26 mouse cellular contexts compared by ENCODE assay signal in genomic region chr1:60880116-60880867, GRCm38 (mm10). TPM values are rescaled to one million over a fixed set of nuclear protein-coding genes. Genes with fewer than 3 reads are reported as not detected.
DNase-seq lines count a peak whose midpoint lies in the region; ATAC-seq and TF ChIP-seq lines count a peak whose summit lies in the region.
"Had no signal": no experiment of that assay in that cellular context is flagged by ENCODE, and none has a peak within 500 bp of the region (broad histone marks: within the 10 kb centered on the region; RNA-seq: fewer than 3 reads in every experiment).

No protein-coding gene starts in this region.

- no peaks in the 10 kb centered on the region for H3K27me3 ChIP-seq in forebrain, embryonic 13.5 days
- H3K27me3 ChIP-seq in forebrain, embryonic 11.5 days (ENCODE audit: control insufficient read depth, insufficient read depth, low read length): no peaks in the 10 kb centered on the region
- no peaks in the 10 kb centered on the region for H3K27me3 ChIP-seq in midbrain, embryonic 14.5 days (ENCODE audit: control insufficient read depth, insufficient read depth, low read length)
- H3K27me3 ChIP-seq in midbrain, embryonic 10.5 days (ENCODE audit: low read depth, poor library complexity, severe bottlenecking): no peaks in the 10 kb centered on the region
- H3K27me3 ChIP-seq in thymus, adult 2 months (ENCODE audit: control insufficient read depth, insufficient read depth, low read length): no peaks in the 10 kb centered on the region
- H3K27me3 ChIP-seq: embryonic facial prominence, embryonic 15.5 days; heart, embryonic 12.5 days; hindbrain, embryonic 15.5 days; kidney, embryonic 15.5 days; limb, embryonic 12.5 days; liver, embryonic 13.5 days; lung, embryonic 15.5 days; stomach, embryonic 15.5 days had no signal

- TF ChIP-seq CTCF in thymus, adult 2 months (IDR thresholded peaks at IDR 0.05; ENCODE audit: borderline replicate concordance, control insufficient read depth, extremely low read depth, insufficient read depth, low read length, poor library complexity): no peak
- TF ChIP-seq CTCF in layer of hippocampus, adult 2 months (conservative IDR thresholded peaks at IDR 0.05): no peak

- H3K9me3 ChIP-seq in forebrain, embryonic 13.5 days (replicated peaks): no peaks in the 10 kb centered on the region
- no peaks in the 10 kb centered on the region for H3K9me3 ChIP-seq in forebrain, embryonic 11.5 days (ENCODE audit: control insufficient read depth, low read length)
- H3K9me3 ChIP-seq in midbrain, embryonic 14.5 days (ENCODE audit: control insufficient read depth, low read length): no peaks in the 10 kb centered on the region
- H3K9me3 ChIP-seq in midbrain, embryonic 10.5 days (replicated peaks): no peaks in the 10 kb centered on the region
- H3K9me3 ChIP-seq: embryonic facial prominence, embryonic 15.5 days; heart, embryonic 12.5 days; hindbrain, embryonic 15.5 days; kidney, embryonic 15.5 days; limb, embryonic 12.5 days; liver, embryonic 13.5 days; lung, embryonic 15.5 days; stomach, embryonic 15.5 days had no signal

- H3K9ac ChIP-seq in forebrain, embryonic 13.5 days: no peak overlapping the region
- H3K9ac ChIP-seq in forebrain, embryonic 11.5 days (ENCODE audit: low read length): no peak overlapping the region
- no peak overlapping the region for H3K9ac ChIP-seq in midbrain, embryonic 14.5 days (replicated peaks; ENCODE audit: low read length)
- H3K9ac ChIP-seq: embryonic facial prominence, embryonic 15.5 days; heart, embryonic 12.5 days; hindbrain, embryonic 15.5 days; kidney, embryonic 15.5 days; limb, embryonic 12.5 days; liver, embryonic 13.5 days; lung, embryonic 15.5 days; stomach, embryonic 15.5 days had no signal

- no peaks in the 10 kb centered on the region for H3K4me1 ChIP-seq in forebrain, embryonic 13.5 days
- H3K4me1 ChIP-seq in forebrain, embryonic 11.5 days (replicated peaks; ENCODE audit: control insufficient read depth, insufficient read depth, low read length): no peaks in the 10 kb centered on the region
- no peaks in the 10 kb centered on the region for H3K4me1 ChIP-seq in midbrain, embryonic 14.5 days (ENCODE audit: control insufficient read depth, insufficient read depth, low read length)
- H3K4me1 ChIP-seq in midbrain, embryonic 10.5 days: no peaks in the 10 kb centered on the region
- peaks cover 13% of the 10 kb centered on the region for H3K4me1 ChIP-seq in thymus, adult 2 months (replicated peaks; ENCODE audit: control insufficient read depth, insufficient read depth, low read length)
- H3K4me1 ChIP-seq: embryonic facial prominence, embryonic 15.5 days; heart, embryonic 12.5 days; hindbrain, embryonic 15.5 days; kidney, embryonic 15.5 days; limb, embryonic 12.5 days; liver, embryonic 13.5 days; lung, embryonic 15.5 days; stomach, embryonic 15.5 days had no signal

- WGBS in forebrain, embryonic 13.5 days: 71% methylated on average over 10 of the region's 10 CpGs
- 78% methylated on average over 10 of the region's 10 CpGs for WGBS in forebrain, embryonic 11.5 days
- 66% methylated on average over 10 of the region's 10 CpGs for WGBS in midbrain, embryonic 14.5 days
- 85% methylated on average over 10 of the region's 10 CpGs for whole genome bisulfite sequencing in midbrain, embryonic 10.5 days
- WGBS in thymus, adult 2 months: 25% methylated on average over 10 of the region's 10 CpGs

- no peak for TF ChIP-seq POLR2A in thymus, adult 2 months (IDR thresholded peaks at IDR 0.05; ENCODE audit: control insufficient read depth, extremely low read depth, insufficient read depth, low read length, poor library complexity)

- no peaks in the 10 kb centered on the region for H3K36me3 ChIP-seq in forebrain, embryonic 13.5 days (ENCODE audit: poor library complexity, severe bottlenecking)
- H3K36me3 ChIP-seq in forebrain, embryonic 11.5 days (ENCODE audit: control insufficient read depth, insufficient read depth, low read length): no peaks in the 10 kb centered on the region
- no peaks in the 10 kb centered on the region for H3K36me3 ChIP-seq in midbrain, embryonic 14.5 days (ENCODE audit: control insufficient read depth, insufficient read depth, low read length)
- no peaks in the 10 kb centered on the region for H3K36me3 ChIP-seq in midbrain, embryonic 10.5 days
- no peaks in the 10 kb centered on the region for H3K36me3 ChIP-seq in thymus, adult 2 months (ENCODE audit: control insufficient read depth, insufficient read depth, low read length)
- H3K36me3 ChIP-seq: embryonic facial prominence, embryonic 15.5 days; heart, embryonic 12.5 days; hindbrain, embryonic 15.5 days; kidney, embryonic 15.5 days; limb, embryonic 12.5 days; liver, embryonic 13.5 days; lung, embryonic 15.5 days; stomach, embryonic 15.5 days had no signal

- 0 out of 2 replicates have a peak, but pooled peaks have one; percentile 21 for ATAC-seq in forebrain, embryonic 13.5 days
- no peak for ATAC-seq in forebrain, embryonic 11.5 days (replicated peaks; ENCODE audit: low FRiP score)
- ATAC-seq in midbrain, embryonic 14.5 days (ENCODE audit: low FRiP score, low TSS enrichment): no peak
- ATAC-seq: intestine, postnatal 0 days had no signal

- H3K4me2 ChIP-seq in forebrain, embryonic 13.5 days: no peak overlapping the region
- H3K4me2 ChIP-seq in forebrain, embryonic 11.5 days (ENCODE audit: low read depth, low read length, severe bottlenecking): no peak overlapping the region
- H3K4me2 ChIP-seq in midbrain, embryonic 14.5 days (ENCODE audit: low read length): no peak overlapping the region
- H3K4me2 ChIP-seq: embryonic facial prominence, embryonic 15.5 days; heart, embryonic 12.5 days; hindbrain, embryonic 15.5 days; kidney, embryonic 15.5 days; limb, embryonic 12.5 days; liver, embryonic 13.5 days; lung, embryonic 15.5 days; midbrain, embryonic 11.5 days; stomach, embryonic 15.5 days had no signal

- 0 out of 2 replicates have a peak overlapping the region, but pooled peaks have one; percentile 11 for H3K27ac ChIP-seq in forebrain, embryonic 13.5 days
- H3K27ac ChIP-seq in forebrain, embryonic 11.5 days (ENCODE audit: low read depth, low read length): no peak overlapping the region
- H3K27ac ChIP-seq in midbrain, embryonic 14.5 days (replicated peaks; ENCODE audit: low read depth, low read length): peak overlapping the region; percentile 32; the same call in 1 of the 2 replicates
- H3K27ac ChIP-seq in midbrain, embryonic 10.5 days (replicated peaks): no peak overlapping the region
- H3K27ac ChIP-seq in thymus, adult 2 months (ENCODE audit: control insufficient read depth, insufficient read depth, low read length): no peak overlapping the region; the same call in 1 of the 2 replicates
- no peak overlapping the region for H3K27ac ChIP-seq in layer of hippocampus, adult 2 months
- H3K27ac ChIP-seq: embryonic facial prominence, embryonic 15.5 days; hindbrain, embryonic 15.5 days; kidney, embryonic 15.5 days; limb, embryonic 12.5 days; liver, embryonic 13.5 days; lung, embryonic 15.5 days; macrophage; stomach, embryonic 15.5 days had no signal

- no peak overlapping the region for H3K4me3 ChIP-seq in forebrain, embryonic 13.5 days
- H3K4me3 ChIP-seq in forebrain, embryonic 11.5 days (ENCODE audit: low read depth, low read length): no peak overlapping the region
- no peak overlapping the region for H3K4me3 ChIP-seq in midbrain, embryonic 14.5 days (replicated peaks; ENCODE audit: low read depth, low read length)
- no peak overlapping the region for H3K4me3 ChIP-seq in midbrain, embryonic 10.5 days
- no peak overlapping the region for H3K4me3 ChIP-seq in thymus, adult 2 months (ENCODE audit: control insufficient read depth, insufficient read depth, low read length)
- no peak overlapping the region for H3K4me3 ChIP-seq in layer of hippocampus, adult 2 months
- H3K4me3 ChIP-seq: embryonic facial prominence, embryonic 15.5 days; heart, embryonic 12.5 days; hindbrain, embryonic 15.5 days; kidney, embryonic 15.5 days; limb, embryonic 12.5 days; liver, embryonic 13.5 days; lung, embryonic 15.5 days; myocyte; stomach, embryonic 15.5 days had no signal

- DNase-seq in forebrain, embryonic 11.5 days (ENCODE audit: low spot score): no peak
- DNase-seq in midbrain, embryonic 14.5 days: no peak
- DNase-seq in midbrain, embryonic 10.5 days (ENCODE audit: low spot score): no peak
- DNase-seq in thymus, adult 2 months: peak; percentile 39
- DNase-seq in layer of hippocampus, adult 2 months (ENCODE audit: low spot score in 2 of 2): no peak
- no peak for DNase-seq in Muller cell, postnatal 12 days (ENCODE audit: inconsistent ontology term)
- DNase-seq: adrenal gland, adult 8-10 months; cerebellum, postnatal 10 days; heart, postnatal 36 days; kidney, postnatal 4 days; liver, embryonic 13.5 days had no signal

RNA-seq across cellular contexts. Expression of gene Ctla4, which starts 6.5 kb away (rescaled TPM):
- polyA plus RNA-seq in forebrain, embryonic 13.5 days (2015; fragmentation: Nextera tagmentation; extraction: Ambion mirVana): not detected in 2 replicates
- not detected in 2 replicates for polyA plus RNA-seq in forebrain, embryonic 11.5 days (2014; fragmentation: Nextera tagmentation; extraction: Ambion mirVana)
- polyA plus RNA-seq in midbrain, embryonic 14.5 days (2014; fragmentation: Nextera tagmentation; extraction: Ambion mirVana): not detected in 2 replicates
- not detected in 2 replicates for polyA plus RNA-seq in midbrain, embryonic 10.5 days (2016; fragmentation: Nextera tagmentation; extraction: Ambion mirVana)
- 3.8 and 7.4 TPM in 2 replicates for polyA plus RNA-seq in thymus, adult 2 months (2012; rRNA removed)
- total RNA-seq in layer of hippocampus, adult 2 months (2021): not detected
- total RNA-seq: adrenal gland, adult 8-10 months; layer of hippocampus, postnatal 25 days; left cerebral cortex, postnatal 10 days had no signal
- polyA plus RNA-seq: embryonic facial prominence, embryonic 15.5 days; gonadal fat pad, adult 2 months; heart, embryonic 12.5 days; hindbrain, embryonic 15.5 days; intestine, postnatal 0 days; kidney, embryonic 15.5 days; liver, embryonic 13.5 days; macrophage; midbrain, embryonic 11.5 days; myocyte; stomach, embryonic 15.5 days had no signal

Comparison
In these comparisons a context has a peak if more than half of its experiments do, and no peak if none do; other contexts are left out.
1. H3K27ac ChIP-seq: peak in forebrain, embryonic 13.5 days (single experiment) and midbrain, embryonic 14.5 days (single experiment); none in forebrain, embryonic 11.5 days (single experiment), midbrain, embryonic 10.5 days (single experiment), thymus, adult 2 months (single experiment) and layer of hippocampus, adult 2 months (single experiment).